11 mouse cellular contexts compared by ENCODE assay signal in genomic region chr16:59594714-59595113, GRCm38 (mm10). TPM values are rescaled to one million over a fixed set of nuclear protein-coding genes. Genes with fewer than 3 reads are reported as not detected.
A peak's percentile ranks its signal among the peaks of the same experiment; 100 is the strongest.
DNase-seq lines count a peak whose midpoint lies in the region; ATAC-seq lines count a peak whose summit lies in the region.
"Had no signal": no experiment of that assay in that cellular context is flagged by ENCODE, and none has a peak within 500 bp of the region (broad histone marks: within the 10 kb centered on the region; RNA-seq: fewer than 3 reads in every experiment).

No protein-coding gene starts in this region.

- peak; percentile 35 for DNase-seq in kidney, adult 18-20 months
- DNase-seq in kidney, adult 11 months: no peak
- peak; percentile 23 for DNase-seq in Muller cell, postnatal 12 days (ENCODE audit: inconsistent ontology term)
- peak; percentile 32 for DNase-seq in NIH3T3 (ENCODE audit: low read depth)
- no peak for DNase-seq in left cerebral cortex, postnatal 25 days (ENCODE audit: low spot score in 2 of 2)
- DNase-seq in embryo, embryonic 11 days: no peak
- DNase-seq: adrenal gland, adult 2 months; cerebellum, adult 8-10 months; lung, adult 18-20 months had no signal

- intact Hi-C loops in left cerebral cortex, postnatal 25 days (cut with DNase I): no loop called here

- no peaks in the 10 kb centered on the region for H3K9me3 ChIP-seq in heart, embryonic 15.5 days (replicated peaks)
- H3K9me3 ChIP-seq: neural tube, embryonic 12.5 days had no signal

- no peaks in the 10 kb centered on the region for H3K36me3 ChIP-seq in heart, embryonic 15.5 days
- H3K36me3 ChIP-seq: neural tube, embryonic 12.5 days had no signal

- H3K27me3 ChIP-seq in heart, embryonic 15.5 days: no peaks in the 10 kb centered on the region
- H3K27me3 ChIP-seq: neural tube, embryonic 12.5 days had no signal

- 50% methylated on average over 3 of the region's 3 CpGs for WGBS in heart, embryonic 15.5 days

- H3K4me2 ChIP-seq in heart, embryonic 15.5 days: 0 out of 2 replicates have a peak overlapping the region, but pooled peaks have one; percentile 10
- H3K4me2 ChIP-seq: neural tube, embryonic 12.5 days had no signal

- H3K4me3 ChIP-seq in heart, embryonic 15.5 days: no peak overlapping the region
- H3K4me3 ChIP-seq: neural tube, embryonic 12.5 days had no signal

- H3K4me1 ChIP-seq in heart, embryonic 15.5 days (replicated peaks): peaks cover 51% of the 10 kb centered on the region

- no peak overlapping the region for H3K9ac ChIP-seq in heart, embryonic 15.5 days
- H3K9ac ChIP-seq: neural tube, embryonic 12.5 days had no signal

- ATAC-seq in heart, embryonic 15.5 days (replicated peaks; ENCODE audit: insufficient number of reproducible peaks, insufficient read depth, low FRiP score, low read depth): no peak

- peak overlapping the region; percentile 49 for H3K27ac ChIP-seq in heart, embryonic 15.5 days
- H3K27ac ChIP-seq: neural tube, embryonic 12.5 days had no signal

RNA-seq across cellular contexts. Expression of gene Crybg3, which starts 6.1 kb away (rescaled TPM):
- 10.6 and 11.3 TPM in 2 replicates for polyA plus RNA-seq in heart, embryonic 15.5 days (2015; fragmentation: Nextera tagmentation; extraction: Ambion mirVana)
- total RNA-seq in left cerebral cortex, postnatal 25 days (2021): 1 to 10 TPM; 5.9 to 6.2 TPM

RNA-seq across cellular contexts. Expression of gene Arl6, which starts 44.5 kb away (rescaled TPM):
- polyA plus RNA-seq in heart, embryonic 15.5 days (2015; fragmentation: Nextera tagmentation; extraction: Ambion mirVana): 19.2 and 22.2 TPM in 2 replicates
- 10 to 100 TPM; 29.6 to 32.1 TPM for total RNA-seq in left cerebral cortex, postnatal 25 days (2021)

Comparison
In these comparisons a context has a peak if more than half of its experiments do, and no peak if none do; other contexts are left out.
1. DNase-seq: peak in kidney, adult 18-20 months (single experiment), Muller cell, postnatal 12 days (single experiment) and NIH3T3 (single experiment); none in kidney, adult 11 months (single experiment), left cerebral cortex, postnatal 25 days (0 of 2) and embryo, embryonic 11 days (single experiment).